Mouse (Mus musculus): ENCODE data around the gene Pam16. TPM values are rescaled to one million over a fixed set of nuclear protein-coding genes. Genes with fewer than 3 reads are reported as not detected.
A peak's percentile ranks its signal among the peaks of the same experiment; 100 is the strongest.

Gene Pam16
- 110 and 116 TPM in 2 replicates for polyA plus RNA-seq (2014; fragmentation: Nextera tagmentation; extraction: Ambion mirVana)

DNA sequence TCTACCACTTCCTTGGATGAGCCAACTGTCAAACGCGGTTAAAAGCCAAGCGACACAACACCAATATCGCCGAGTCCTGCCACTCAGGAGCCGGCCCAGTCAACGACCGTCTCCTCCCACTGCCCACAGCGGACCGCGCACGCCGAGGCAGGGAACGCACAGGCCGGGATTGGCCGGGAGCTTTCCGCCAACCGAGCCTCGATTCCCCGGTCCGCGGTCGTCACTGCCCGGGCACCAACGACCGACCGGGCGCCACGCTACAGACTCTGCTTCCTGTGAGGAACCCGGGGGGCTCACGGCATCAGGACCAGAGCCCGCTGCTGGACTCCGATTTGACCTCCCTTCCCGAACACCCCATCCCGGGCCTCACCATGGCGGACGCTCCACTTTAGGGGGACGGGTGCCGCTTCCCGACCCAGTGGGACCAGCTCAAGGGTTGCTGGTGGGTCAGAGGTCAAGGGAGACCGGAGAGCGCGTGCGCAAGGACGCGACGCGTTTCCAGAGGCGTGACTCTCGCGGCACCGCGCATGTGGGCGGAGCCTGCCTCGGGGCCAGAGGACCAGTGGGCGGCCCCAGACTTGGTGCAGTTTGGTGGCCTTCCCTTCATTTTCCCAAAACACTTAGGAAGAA is at the start of gene Pam16:
Gene Pam16, minus strand, starts transcription at position 508 of the 630 bp plus-strand sequence.
- Histone ChIP-seq H3K9me3 (ENCODE audit: control insufficient read depth, low read length) (no peaks in the 10 kb centered on the region), H3K4me3 (ENCODE audit: low read depth, low read length) (peak within 1 kb of the TSS; percentile 77), H3K4me1 (replicated peaks; ENCODE audit: control insufficient read depth, insufficient read depth, low read length) (peaks cover 14% of the 10 kb centered on the region), H3K27ac (ENCODE audit: low read depth, low read length) (peak within 1 kb of the TSS; percentile 79), H3K36me3 (ENCODE audit: control insufficient read depth, insufficient read depth, low read length) (no peaks in the 10 kb centered on the region), H3K27me3 (replicated peaks; ENCODE audit: control insufficient read depth, insufficient read depth, low read length) (no peaks in the 10 kb centered on the region), H3K9ac (ENCODE audit: low read depth, low read length) (peak within 1 kb of the TSS; percentile 73), H3K4me2 (peak within 1 kb of the TSS; percentile 81)
- ATAC-seq (replicated peaks; ENCODE audit: low FRiP score), result peak; percentile 90
- under 1% methylated on average over 56 of the region's 56 CpGs for WGBS
- peak; percentile 90 for DNase-seq (ENCODE audit: low spot score)

DNA sequence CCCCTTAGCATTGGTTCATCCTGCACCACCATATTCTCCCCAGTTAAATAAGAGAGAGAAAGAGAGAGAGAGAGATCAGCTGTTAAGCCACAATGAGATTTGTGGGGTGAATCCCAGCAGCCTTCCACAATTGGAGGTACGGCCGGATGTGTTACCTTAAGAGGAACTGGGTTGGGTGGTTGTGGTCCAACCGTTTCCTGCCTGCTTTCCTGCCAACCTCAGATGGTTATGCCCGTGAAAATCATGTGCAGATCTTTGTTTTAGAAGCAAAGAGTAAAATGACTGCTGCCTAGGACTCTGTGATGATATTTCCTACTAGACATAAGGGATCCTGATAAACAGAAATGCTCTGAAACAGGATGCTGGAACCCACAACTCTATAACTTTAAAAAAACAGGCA is 49.3 kb upstream of the Pam16 start:
- H3K27ac ChIP-seq (ENCODE audit: low read depth, low read length), result no peak overlapping the region
- WGBS, result 46% methylated on average over 4 of the region's 4 CpGs
- no peaks in the 10 kb centered on the region for H3K9me3 ChIP-seq (ENCODE audit: control insufficient read depth, low read length)
- no peak overlapping the region for H3K4me3 ChIP-seq (ENCODE audit: low read depth, low read length)
- peaks cover 12% of the 10 kb centered on the region for H3K4me1 ChIP-seq (replicated peaks; ENCODE audit: control insufficient read depth, insufficient read depth, low read length)
- H3K4me2 ChIP-seq, result no peak overlapping the region
- no peak overlapping the region for H3K9ac ChIP-seq (ENCODE audit: low read depth, low read length)
- DNase-seq (ENCODE audit: low spot score) (no peak), ATAC-seq (replicated peaks; ENCODE audit: low FRiP score) (no peak)
- no peaks in the 10 kb centered on the region for H3K27me3 ChIP-seq (replicated peaks; ENCODE audit: control insufficient read depth, insufficient read depth, low read length)
- H3K36me3 ChIP-seq (ENCODE audit: control insufficient read depth, insufficient read depth, low read length), result peaks cover 6% of the 10 kb centered on the region; the same call in 1 of the 2 replicates

DNA sequence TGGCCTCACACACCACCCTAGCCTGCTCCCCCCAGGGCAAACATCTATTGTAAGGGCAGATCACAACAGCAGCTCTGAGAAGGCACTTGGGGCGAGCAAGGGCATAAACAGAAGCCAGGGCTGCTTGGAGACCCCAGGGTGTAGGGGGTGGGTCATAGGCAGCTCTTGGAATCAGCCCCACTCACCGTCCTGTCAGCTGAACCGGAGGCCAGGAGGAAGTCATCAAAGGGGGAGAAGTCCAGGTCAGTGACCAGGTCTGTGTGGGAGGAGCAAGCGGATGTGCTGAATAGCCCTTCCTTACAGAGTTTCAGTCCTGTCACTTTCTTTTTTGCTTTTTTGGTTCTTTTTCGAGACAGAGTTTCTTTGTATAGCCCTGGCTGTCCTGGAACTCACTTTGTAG is 45.5 kb upstream of the Pam16 start:
- 73% methylated on average over 5 of the region's 5 CpGs for WGBS
- Histone ChIP-seq H3K36me3 (ENCODE audit: control insufficient read depth, insufficient read depth, low read length) (peaks cover 12% of the 10 kb centered on the region), H3K9ac (ENCODE audit: low read depth, low read length) (no peak overlapping the region), H3K4me2 (no peak overlapping the region), H3K4me3 (ENCODE audit: low read depth, low read length) (no peak overlapping the region), H3K27ac (ENCODE audit: low read depth, low read length) (no peak overlapping the region), H3K9me3 (ENCODE audit: control insufficient read depth, low read length) (no peaks in the 10 kb centered on the region), H3K27me3 (replicated peaks; ENCODE audit: control insufficient read depth, insufficient read depth, low read length) (no peaks in the 10 kb centered on the region), H3K4me1 (replicated peaks; ENCODE audit: control insufficient read depth, insufficient read depth, low read length) (no peaks in the 10 kb centered on the region)
- DNase-seq (ENCODE audit: low spot score) (no peak), ATAC-seq (replicated peaks; ENCODE audit: low FRiP score) (no peak)

DNA sequence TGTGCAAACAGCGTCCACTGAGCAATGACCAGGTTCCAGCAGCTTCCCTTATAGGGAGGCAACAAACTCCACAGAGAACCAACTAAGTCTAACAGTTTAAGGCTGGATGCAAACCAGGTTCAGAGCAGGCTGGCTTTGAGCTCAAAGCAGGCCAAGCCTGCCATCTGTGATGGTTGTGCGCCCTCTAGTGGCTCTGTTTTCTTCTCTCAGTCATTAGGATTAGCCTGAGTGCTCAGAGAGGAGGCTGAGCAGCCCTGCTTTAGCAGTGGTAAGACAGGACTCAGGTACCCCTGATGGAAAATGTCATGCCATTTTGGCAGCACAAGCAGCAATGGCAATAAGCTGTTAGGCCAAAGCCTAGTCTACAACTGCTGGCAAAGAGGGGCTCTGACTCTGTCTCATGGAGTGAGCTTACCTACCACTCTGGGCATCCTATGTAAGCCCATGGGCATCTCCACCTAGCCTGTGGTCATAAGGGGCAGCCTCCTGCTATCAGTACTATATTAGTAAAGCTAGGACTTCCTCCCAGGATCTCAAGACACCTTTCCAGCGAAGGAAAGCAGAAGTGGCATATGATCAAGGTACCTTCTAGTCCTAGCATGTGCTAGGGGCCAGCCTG is 42.5 kb upstream of the Pam16 start:
- Histone ChIP-seq H3K4me3 (ENCODE audit: low read depth, low read length) (no peak overlapping the region), H3K36me3 (ENCODE audit: control insufficient read depth, insufficient read depth, low read length) (peaks cover 15% of the 10 kb centered on the region), H3K27ac (ENCODE audit: low read depth, low read length) (no peak overlapping the region), H3K9me3 (ENCODE audit: control insufficient read depth, low read length) (no peaks in the 10 kb centered on the region), H3K27me3 (replicated peaks; ENCODE audit: control insufficient read depth, insufficient read depth, low read length) (no peaks in the 10 kb centered on the region), H3K4me2 (no peak overlapping the region), H3K4me1 (replicated peaks; ENCODE audit: control insufficient read depth, insufficient read depth, low read length) (no peaks in the 10 kb centered on the region), H3K9ac (ENCODE audit: low read depth, low read length) (no peak overlapping the region)
- WGBS, result 39% methylated on average over 3 of the region's 3 CpGs
- peak; percentile 63 for DNase-seq (ENCODE audit: low spot score)
- peak; percentile 78 for ATAC-seq (replicated peaks; ENCODE audit: low FRiP score)

DNA sequence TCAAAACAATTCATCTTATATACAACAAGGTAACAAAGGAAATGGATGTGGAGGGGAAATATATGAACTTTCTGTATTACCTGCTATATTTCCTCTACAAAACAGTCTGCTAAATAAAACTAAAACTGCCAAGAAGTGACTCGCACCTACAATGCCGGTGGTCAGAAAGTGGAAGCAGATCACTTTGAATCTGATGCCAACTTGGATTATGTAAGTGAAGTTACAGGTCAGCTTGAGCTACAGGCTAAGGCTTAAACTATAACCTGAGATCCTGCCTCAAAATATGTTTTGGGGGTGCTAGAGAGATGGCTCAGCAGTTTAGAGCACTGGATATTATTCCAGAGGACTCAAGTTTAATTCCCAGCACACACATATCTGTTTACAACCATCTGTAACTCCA is 40.9 kb upstream of the Pam16 start:
- Histone ChIP-seq H3K4me2 (no peak overlapping the region), H3K4me3 (ENCODE audit: low read depth, low read length) (no peak overlapping the region), H3K27ac (ENCODE audit: low read depth, low read length) (no peak overlapping the region), H3K9ac (ENCODE audit: low read depth, low read length) (no peak overlapping the region), H3K36me3 (ENCODE audit: control insufficient read depth, insufficient read depth, low read length) (peaks cover 21% of the 10 kb centered on the region), H3K4me1 (replicated peaks; ENCODE audit: control insufficient read depth, insufficient read depth, low read length) (no peaks in the 10 kb centered on the region), H3K27me3 (replicated peaks; ENCODE audit: control insufficient read depth, insufficient read depth, low read length) (no peaks in the 10 kb centered on the region), H3K9me3 (ENCODE audit: control insufficient read depth, low read length) (no peaks in the 10 kb centered on the region)
- DNase-seq (ENCODE audit: low spot score) (no peak), ATAC-seq (replicated peaks; ENCODE audit: low FRiP score) (no peak)
- WGBS, result 88% methylated on average over 2 of the region's 2 CpGs

DNA sequence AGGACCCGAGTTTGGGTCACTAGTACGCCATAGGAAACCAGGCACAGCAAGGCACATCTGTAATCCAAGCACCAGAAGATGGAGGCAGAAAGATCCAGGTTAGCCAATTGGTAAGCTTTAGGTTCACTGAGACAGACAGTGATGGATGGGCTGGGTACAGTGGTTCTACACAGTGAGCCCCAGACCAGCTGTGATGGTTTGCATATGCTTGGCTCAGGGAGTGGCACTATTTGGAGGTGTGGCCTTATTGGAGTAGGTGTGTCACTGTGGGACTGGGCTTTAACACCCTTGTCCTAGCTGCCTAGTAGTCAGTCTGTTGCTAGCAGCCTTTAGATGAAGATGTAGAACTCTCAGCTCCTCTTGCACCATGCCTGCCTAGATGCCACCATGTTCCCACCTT is 39.0 kb upstream of the Pam16 start:
- 0 out of 2 replicates have a peak, but pooled peaks cover 3% of the 10 kb centered on the region for H3K4me1 ChIP-seq (replicated peaks; ENCODE audit: control insufficient read depth, insufficient read depth, low read length)
- H3K4me2 ChIP-seq, result no peak overlapping the region
- H3K9ac ChIP-seq (ENCODE audit: low read depth, low read length), result no peak overlapping the region
- 83% methylated on average over 2 of the region's 2 CpGs for WGBS
- no peaks in the 10 kb centered on the region for H3K27me3 ChIP-seq (replicated peaks; ENCODE audit: control insufficient read depth, insufficient read depth, low read length)
- DNase-seq (ENCODE audit: low spot score) (no peak), ATAC-seq (replicated peaks; ENCODE audit: low FRiP score) (no peak)
- no peaks in the 10 kb centered on the region for H3K9me3 ChIP-seq (ENCODE audit: control insufficient read depth, low read length)
- H3K27ac ChIP-seq (ENCODE audit: low read depth, low read length), result no peak overlapping the region
- no peak overlapping the region for H3K4me3 ChIP-seq (ENCODE audit: low read depth, low read length)
- peaks cover 19% of the 10 kb centered on the region for H3K36me3 ChIP-seq (ENCODE audit: control insufficient read depth, insufficient read depth, low read length)

DNA sequence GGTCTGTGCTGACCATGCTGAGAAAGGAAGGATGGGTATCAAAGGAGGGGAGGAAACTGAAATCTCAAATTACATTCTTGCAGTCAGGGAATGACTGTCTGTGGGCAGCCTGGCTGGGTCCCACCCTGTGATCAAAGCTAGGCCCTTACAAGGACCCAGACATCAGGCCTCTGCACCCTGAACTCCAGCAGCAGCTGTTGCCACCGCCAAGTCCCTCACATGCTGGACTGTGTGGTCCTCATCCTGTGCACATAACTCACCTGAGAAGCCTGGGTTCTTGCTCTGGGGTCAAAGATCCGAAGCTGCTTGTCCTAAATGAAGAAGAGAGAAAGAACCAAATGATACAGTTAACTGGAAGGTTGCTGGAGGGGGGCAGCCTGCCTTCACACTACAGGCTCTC is 36.8 kb upstream of the Pam16 start:
- Histone ChIP-seq H3K36me3 (ENCODE audit: control insufficient read depth, insufficient read depth, low read length) (peaks cover 18% of the 10 kb centered on the region), H3K27me3 (replicated peaks; ENCODE audit: control insufficient read depth, insufficient read depth, low read length) (no peaks in the 10 kb centered on the region), H3K4me1 (replicated peaks; ENCODE audit: control insufficient read depth, insufficient read depth, low read length) (peaks cover 9% of the 10 kb centered on the region), H3K4me3 (ENCODE audit: low read depth, low read length) (no peak overlapping the region), H3K9me3 (ENCODE audit: control insufficient read depth, low read length) (no peaks in the 10 kb centered on the region), H3K4me2 (no peak overlapping the region), H3K9ac (ENCODE audit: low read depth, low read length) (no peak overlapping the region), H3K27ac (ENCODE audit: low read depth, low read length) (no peak overlapping the region)
- 79% methylated on average over 2 of the region's 2 CpGs for WGBS
- no peak for DNase-seq (ENCODE audit: low spot score)
- ATAC-seq (replicated peaks; ENCODE audit: low FRiP score), result no peak

DNA sequence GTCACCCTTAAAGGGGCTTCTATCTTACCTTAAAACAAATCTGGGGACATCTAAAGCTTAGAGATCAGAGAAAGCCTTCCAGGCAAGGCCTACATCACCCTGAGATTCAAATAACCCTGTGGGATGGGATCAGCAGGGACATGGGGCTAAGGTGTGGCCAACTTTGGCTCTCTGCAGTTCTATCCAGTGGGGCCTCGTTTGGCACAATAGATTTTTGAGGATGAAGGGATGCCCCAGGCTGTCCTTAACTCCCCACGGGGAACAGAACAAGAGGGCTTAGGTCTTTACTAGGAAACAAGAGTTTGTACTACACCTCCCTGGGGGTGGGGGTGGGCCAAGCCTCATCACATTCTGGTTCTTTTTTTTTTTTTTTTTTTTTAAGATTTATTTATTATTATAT is 34.5 kb upstream of the Pam16 start:
- 59% methylated on average over 2 of the region's 2 CpGs for WGBS
- Histone ChIP-seq H3K4me1 (replicated peaks; ENCODE audit: control insufficient read depth, insufficient read depth, low read length) (peaks cover 21% of the 10 kb centered on the region), H3K4me2 (no peak overlapping the region), H3K27me3 (replicated peaks; ENCODE audit: control insufficient read depth, insufficient read depth, low read length) (no peaks in the 10 kb centered on the region), H3K4me3 (ENCODE audit: low read depth, low read length) (no peak overlapping the region), H3K9me3 (ENCODE audit: control insufficient read depth, low read length) (no peaks in the 10 kb centered on the region), H3K27ac (ENCODE audit: low read depth, low read length) (peak overlapping the region; percentile 49; the same call in 1 of the 2 replicates), H3K36me3 (ENCODE audit: control insufficient read depth, insufficient read depth, low read length) (peaks cover 13% of the 10 kb centered on the region), H3K9ac (ENCODE audit: low read depth, low read length) (no peak overlapping the region)
- ATAC-seq (replicated peaks; ENCODE audit: low FRiP score), result no peak
- DNase-seq (ENCODE audit: low spot score), result no peak

DNA sequence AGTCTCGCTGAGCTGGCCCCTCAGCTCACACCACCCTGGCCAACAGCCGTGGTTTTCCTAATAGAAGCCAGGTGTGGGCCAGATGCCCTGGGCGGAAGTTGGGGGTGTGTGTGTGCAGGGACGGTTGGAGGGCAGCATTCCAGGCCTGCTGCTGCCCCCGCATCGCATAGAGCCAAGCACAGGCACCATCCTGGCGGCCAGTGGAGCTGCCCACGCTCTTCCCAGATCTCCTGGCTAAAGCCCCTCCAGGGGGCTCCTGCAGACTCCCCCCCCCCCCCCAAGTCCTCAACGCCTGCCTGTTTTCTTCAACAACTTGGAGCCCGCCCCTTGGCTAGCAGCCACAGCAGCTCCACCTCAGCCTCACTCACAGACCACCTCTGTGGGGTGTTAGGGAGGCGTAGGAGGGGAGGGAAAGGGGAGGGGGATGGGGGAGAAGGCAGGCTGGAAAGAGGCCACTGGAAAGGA is 34.0 kb upstream of the Pam16 start:
- Histone ChIP-seq H3K4me3 (ENCODE audit: low read depth, low read length) (no peak overlapping the region), H3K27me3 (replicated peaks; ENCODE audit: control insufficient read depth, insufficient read depth, low read length) (no peaks in the 10 kb centered on the region), H3K4me2 (no peak overlapping the region), H3K36me3 (ENCODE audit: control insufficient read depth, insufficient read depth, low read length) (peaks cover 13% of the 10 kb centered on the region), H3K9ac (ENCODE audit: low read depth, low read length) (no peak overlapping the region), H3K27ac (ENCODE audit: low read depth, low read length) (peak overlapping the region; percentile 56; the same call in 1 of the 2 replicates), H3K9me3 (ENCODE audit: control insufficient read depth, low read length) (no peaks in the 10 kb centered on the region), H3K4me1 (replicated peaks; ENCODE audit: control insufficient read depth, insufficient read depth, low read length) (peaks cover 21% of the 10 kb centered on the region)
- WGBS, result 45% methylated on average over 11 of the region's 11 CpGs
- DNase-seq (ENCODE audit: low spot score), result no peak
- peak; percentile 19; the same call in 1 of the 2 replicates for ATAC-seq (replicated peaks; ENCODE audit: low FRiP score)

Measured in liver, embryonic 11.5 days (tissue).